Mouse (Mus musculus): ENCODE results near the gene Cdkn2d. TPM values are rescaled to one million over a fixed set of nuclear protein-coding genes. Genes with fewer than 3 reads are reported as not detected.

Cdkn2d gene
- 72.0 and 72.7 TPM in 2 replicates for polyA plus RNA-seq (2016; fragmentation: Nextera tagmentation; extraction: Ambion mirVana)

DNA sequence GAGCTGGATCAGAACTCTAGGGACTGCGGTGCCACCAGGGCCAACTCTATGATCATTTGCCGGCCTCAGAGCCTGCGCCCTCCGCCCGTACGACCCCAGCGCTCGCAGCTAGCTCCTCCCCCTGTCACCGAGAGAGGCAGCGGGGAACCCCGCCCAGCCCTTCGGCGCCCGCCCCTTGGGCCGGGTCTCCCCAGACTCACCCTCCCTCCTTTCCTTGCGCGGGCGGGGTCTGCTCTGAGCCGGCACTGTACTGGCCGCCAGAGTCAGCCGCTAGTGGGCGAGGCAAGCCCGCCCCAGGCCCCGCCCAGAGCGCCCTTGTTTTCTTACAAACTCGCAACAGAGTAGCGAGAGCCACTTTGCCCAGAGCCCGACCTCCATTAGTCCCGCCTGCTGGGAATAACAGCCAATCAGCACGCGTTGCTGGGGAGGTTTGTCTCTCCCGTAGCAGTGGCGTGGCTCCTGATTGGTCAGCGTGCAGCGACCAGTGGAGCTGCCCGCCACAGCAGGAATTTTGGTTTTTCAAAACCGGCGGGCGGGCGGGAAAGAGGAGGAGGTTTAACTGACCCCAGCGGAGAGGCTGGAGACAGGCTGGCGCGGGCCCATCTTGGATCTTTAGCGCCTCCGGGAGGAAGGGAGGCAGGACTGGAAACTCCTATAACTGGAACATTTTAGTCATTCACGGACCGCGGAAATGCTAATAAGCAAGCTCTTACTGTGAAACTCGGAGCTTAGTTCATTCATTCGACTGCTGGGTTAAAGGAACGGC lies at the start of gene Cdkn2d:
Gene Cdkn2d (minus strand): TSS at position 386 of the 766 bp plus-strand sequence.
- Histone ChIP-seq H3K9ac (peak within 1 kb of the TSS; percentile 84), H3K9me3 (replicated peaks) (no peaks in the 10 kb centered on the region), H3K4me2 (replicated peaks) (peak within 1 kb of the TSS; percentile 71), H3K27me3 (no peaks in the 10 kb centered on the region), H3K27ac (peak within 1 kb of the TSS; percentile 89), H3K4me3 (peak within 1 kb of the TSS; percentile 81), H3K4me1 (peaks cover 32% of the 10 kb centered on the region), H3K36me3 (no peaks in the 10 kb centered on the region)
- ATAC-seq (ENCODE audit: low FRiP score), result peak; percentile 96
- WGBS, result under 1% methylated on average over 51 of the region's 51 CpGs

DNA sequence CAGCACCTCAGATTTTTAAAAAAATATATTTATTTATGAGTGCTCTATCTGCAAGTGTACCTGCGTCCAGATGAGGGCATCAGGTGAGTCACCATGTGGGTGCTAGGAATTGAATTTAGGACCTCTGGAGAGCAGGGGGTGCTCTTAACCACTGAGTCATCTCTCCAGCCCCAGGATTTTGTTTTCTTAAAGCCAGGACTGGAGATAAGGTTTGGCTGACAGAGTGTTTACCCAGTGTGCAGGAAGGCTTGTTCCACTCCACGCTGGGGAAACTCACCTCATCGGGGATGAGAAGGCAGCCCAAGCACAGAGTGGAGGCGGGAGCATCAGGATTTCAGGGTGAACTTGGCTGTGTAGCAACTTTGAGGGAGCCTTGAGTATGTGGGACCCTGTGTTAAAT lies 49.2 kb upstream of the Cdkn2d start:
- H3K4me1 ChIP-seq, result peaks cover 7% of the 10 kb centered on the region; the same call in 1 of the 2 replicates
- H3K9ac ChIP-seq, result no peak overlapping the region
- no peak overlapping the region for H3K4me3 ChIP-seq
- 87% methylated on average over 4 of the region's 4 CpGs for WGBS
- H3K9me3 ChIP-seq (replicated peaks), result no peaks in the 10 kb centered on the region
- no peak overlapping the region for H3K27ac ChIP-seq
- no peak overlapping the region for H3K4me2 ChIP-seq (replicated peaks)
- no peak for ATAC-seq (ENCODE audit: low FRiP score)
- H3K36me3 ChIP-seq, result peaks cover 32% of the 10 kb centered on the region
- H3K27me3 ChIP-seq, result no peaks in the 10 kb centered on the region

DNA sequence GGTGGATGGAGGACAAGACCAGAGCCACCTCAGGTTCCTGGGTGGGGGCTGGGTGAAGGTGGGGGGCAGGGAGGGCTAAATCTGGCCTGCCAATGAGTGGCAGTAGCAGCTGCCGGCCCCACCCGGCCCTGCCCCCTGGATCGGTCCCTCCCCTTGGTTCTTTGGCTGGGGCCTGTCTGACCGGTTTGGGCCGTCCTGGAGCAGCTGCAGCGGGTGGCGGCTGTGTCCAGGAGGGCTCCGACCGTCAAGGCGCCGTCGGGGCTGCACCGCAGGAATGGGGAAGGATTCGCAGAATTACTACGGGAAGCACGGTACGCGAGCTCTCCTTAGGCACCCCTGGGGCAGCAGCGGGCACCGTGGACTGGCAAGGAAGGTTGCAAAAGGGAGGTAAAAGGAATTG lies 46.4 kb upstream of the Cdkn2d start:
- H3K4me2 ChIP-seq (replicated peaks), result no peak overlapping the region
- peaks cover 11% of the 10 kb centered on the region for H3K4me1 ChIP-seq
- no peaks in the 10 kb centered on the region for H3K9me3 ChIP-seq (replicated peaks)
- H3K36me3 ChIP-seq, result peaks cover 10% of the 10 kb centered on the region
- 10% methylated on average over 20 of the region's 20 CpGs for WGBS
- H3K27me3 ChIP-seq, result no peaks in the 10 kb centered on the region
- 0 out of 2 replicates have a peak overlapping the region, but pooled peaks have one; percentile 1 for H3K4me3 ChIP-seq
- no peak for ATAC-seq (ENCODE audit: low FRiP score)
- no peak overlapping the region for H3K27ac ChIP-seq
- H3K9ac ChIP-seq, result peak overlapping the region; percentile 32; the same call in 1 of the 2 replicates

DNA sequence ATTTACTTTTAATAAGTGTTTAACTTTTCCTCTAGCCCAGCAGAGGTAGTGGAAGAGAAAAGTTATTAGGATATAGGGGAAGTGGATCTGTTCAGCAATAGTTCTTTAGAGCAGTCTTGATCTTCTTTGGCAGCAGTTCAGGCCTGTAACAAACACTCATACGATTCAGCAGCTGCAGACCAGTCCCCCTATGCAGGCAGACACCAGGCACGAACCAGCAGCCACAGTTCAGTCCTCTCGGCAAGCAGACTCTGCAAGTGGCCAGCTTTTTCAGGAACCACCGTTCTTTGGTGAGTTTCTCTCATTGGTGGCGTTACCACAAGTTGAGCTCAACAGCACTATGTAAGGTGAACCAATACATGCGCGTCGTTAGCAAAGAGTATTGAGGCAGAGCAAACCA lies 45.3 kb upstream of the Cdkn2d start:
- Histone ChIP-seq H3K36me3 (peaks cover 8% of the 10 kb centered on the region), H3K27ac (no peak overlapping the region), H3K4me1 (peaks cover 21% of the 10 kb centered on the region), H3K9me3 (replicated peaks) (no peaks in the 10 kb centered on the region), H3K9ac (no peak overlapping the region), H3K4me3 (no peak overlapping the region), H3K4me2 (replicated peaks) (no peak overlapping the region), H3K27me3 (no peaks in the 10 kb centered on the region)
- WGBS, result 82% methylated on average over 8 of the region's 8 CpGs
- no peak for ATAC-seq (ENCODE audit: low FRiP score)

DNA sequence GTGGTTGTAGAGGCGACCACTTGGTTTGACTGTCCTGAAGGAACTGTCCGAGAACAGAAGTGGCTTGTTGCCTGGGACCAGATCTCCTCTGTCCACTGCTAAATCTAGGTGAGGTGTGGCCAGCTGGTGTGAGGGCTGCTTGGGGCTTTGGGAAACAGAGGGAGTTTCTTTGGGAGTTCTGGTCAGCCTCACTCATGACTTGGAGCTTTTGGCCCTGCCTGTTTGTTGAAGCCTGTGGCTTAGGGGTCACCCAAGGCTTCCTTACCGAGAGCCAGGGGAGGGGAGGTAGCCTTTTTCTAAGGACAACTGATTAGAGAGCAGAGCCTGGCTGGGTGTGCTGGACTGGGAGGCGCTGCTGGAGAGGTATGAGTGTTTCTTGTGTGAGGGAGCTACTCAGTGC lies 44.2 kb upstream of the Cdkn2d start:
- Histone ChIP-seq H3K4me1 (peaks cover 23% of the 10 kb centered on the region), H3K9me3 (replicated peaks) (no peaks in the 10 kb centered on the region), H3K9ac (no peak overlapping the region), H3K4me2 (replicated peaks) (no peak overlapping the region), H3K36me3 (peaks cover 5% of the 10 kb centered on the region), H3K27me3 (no peaks in the 10 kb centered on the region), H3K27ac (no peak overlapping the region), H3K4me3 (no peak overlapping the region)
- no peak for ATAC-seq (ENCODE audit: low FRiP score)
- 84% methylated on average over 4 of the region's 4 CpGs for WGBS

DNA sequence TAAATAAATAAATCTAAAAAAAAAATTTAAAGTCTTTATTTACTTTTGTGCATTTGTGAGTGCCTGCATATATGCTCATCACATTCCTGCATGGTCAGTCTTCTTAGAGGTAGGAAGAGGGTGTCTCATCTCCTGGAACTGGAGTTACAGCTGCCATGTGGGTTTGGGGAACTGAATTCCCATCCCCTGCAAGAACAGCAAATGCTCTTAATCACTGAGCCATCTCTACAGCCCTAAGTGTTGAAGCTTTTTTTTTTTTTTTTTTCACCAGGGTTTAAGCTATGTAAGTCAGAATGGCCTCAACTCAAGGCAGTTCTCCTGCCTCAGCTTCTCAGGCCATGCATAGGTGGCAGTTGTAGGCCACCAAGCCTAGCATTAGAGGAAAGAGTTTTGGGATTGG lies 43.5 kb upstream of the Cdkn2d start:
- H3K4me3 ChIP-seq, result no peak overlapping the region
- no peak for ATAC-seq (ENCODE audit: low FRiP score)

DNA sequence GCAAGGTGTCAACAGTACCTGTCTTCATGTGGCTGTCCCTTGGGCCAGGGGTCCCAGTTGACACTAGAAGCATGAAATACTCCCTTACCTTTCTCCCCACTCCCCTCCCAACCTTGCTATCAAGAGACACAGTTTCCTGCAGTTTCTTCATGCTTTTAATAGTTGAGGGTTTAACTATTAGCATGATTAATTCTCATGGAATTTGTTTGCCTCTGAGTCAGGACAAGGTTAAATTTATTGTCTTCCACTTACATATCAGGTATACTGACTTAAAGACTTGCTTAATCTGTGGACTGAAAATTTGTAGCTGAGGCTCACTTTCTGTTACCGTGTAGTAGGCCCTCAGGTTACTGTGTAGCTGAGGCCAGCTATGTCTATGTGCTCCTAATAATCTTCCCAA lies 42.3 kb upstream of the Cdkn2d start:
- no peak for ATAC-seq (ENCODE audit: low FRiP score)
- no peaks in the 10 kb centered on the region for H3K27me3 ChIP-seq
- H3K36me3 ChIP-seq, result no peaks in the 10 kb centered on the region; the same call in 1 of the 2 replicates
- H3K4me2 ChIP-seq (replicated peaks), result no peak overlapping the region
- no peak overlapping the region for H3K9ac ChIP-seq
- no peak overlapping the region for H3K27ac ChIP-seq
- H3K9me3 ChIP-seq (replicated peaks), result no peaks in the 10 kb centered on the region
- H3K4me1 ChIP-seq, result peaks cover 25% of the 10 kb centered on the region
- WGBS, result 90% methylated on average over 1 of the region's 1 CpGs
- H3K4me3 ChIP-seq, result no peak overlapping the region

More for the DNA sequence above, 43.5 kb upstream of the Cdkn2d start:
- no peaks in the 10 kb centered on the region for H3K27me3 ChIP-seq
- H3K4me1 ChIP-seq, result peaks cover 24% of the 10 kb centered on the region
- peaks cover 2% of the 10 kb centered on the region for H3K36me3 ChIP-seq
- H3K9me3 ChIP-seq (replicated peaks), result no peaks in the 10 kb centered on the region
- no peak overlapping the region for H3K9ac ChIP-seq
- H3K27ac ChIP-seq, result no peak overlapping the region
- H3K4me2 ChIP-seq (replicated peaks), result no peak overlapping the region

DNA sequence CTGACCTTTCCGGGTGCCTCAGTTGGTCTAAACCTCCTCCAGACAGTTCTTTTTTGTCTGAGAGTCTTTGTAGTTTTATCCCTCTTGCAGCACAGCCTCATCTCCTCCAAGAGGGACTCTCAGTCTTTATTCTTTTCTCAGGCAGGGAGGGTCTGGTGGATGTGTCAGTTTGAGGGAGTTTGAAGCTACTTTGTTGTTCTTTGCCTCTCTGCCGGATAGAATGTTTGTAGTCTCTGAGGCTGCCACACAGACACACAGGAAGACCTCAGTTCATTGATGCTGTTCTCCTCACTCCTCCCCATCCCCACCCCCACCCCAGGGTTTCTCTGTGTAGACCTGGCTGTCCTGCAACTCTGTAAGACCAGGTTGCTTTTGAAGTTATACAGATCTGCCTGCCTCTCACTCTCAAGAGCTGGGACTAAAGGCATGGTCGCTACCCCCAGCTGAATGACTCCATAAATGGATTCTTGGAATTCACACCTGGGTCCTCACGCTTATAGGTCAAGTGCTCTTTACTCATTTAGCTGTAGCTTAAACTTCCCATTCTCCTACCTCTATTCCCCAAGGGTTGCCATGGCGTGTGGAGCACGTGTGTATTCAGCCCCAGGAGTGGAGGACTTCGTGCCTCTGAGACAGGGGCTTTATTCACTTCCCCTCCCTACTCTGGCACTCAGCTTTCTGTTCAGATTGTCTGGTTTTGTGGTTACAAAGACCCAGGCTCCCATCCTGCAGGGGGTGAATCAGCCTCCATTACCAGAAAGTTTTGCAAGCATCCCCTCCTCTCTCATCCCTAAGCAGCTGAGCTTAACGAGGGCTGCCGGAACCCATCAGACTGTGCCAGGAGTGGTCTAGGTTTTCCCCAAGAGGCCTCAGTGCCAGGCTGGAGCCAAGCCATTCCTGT lies 41.2 kb upstream of the Cdkn2d start:
- Histone ChIP-seq H3K27me3 (no peaks in the 10 kb centered on the region), H3K36me3 (no peaks in the 10 kb centered on the region), H3K9ac (no peak overlapping the region), H3K4me2 (replicated peaks) (no peak overlapping the region), H3K4me3 (no peak overlapping the region), H3K4me1 (peaks cover 19% of the 10 kb centered on the region), H3K9me3 (replicated peaks) (no peaks in the 10 kb centered on the region), H3K27ac (peak overlapping the region; percentile 8; the same call in 1 of the 2 replicates)
- no peak for ATAC-seq (ENCODE audit: low FRiP score)
- 33% methylated on average over 9 of the region's 9 CpGs for WGBS

DNA sequence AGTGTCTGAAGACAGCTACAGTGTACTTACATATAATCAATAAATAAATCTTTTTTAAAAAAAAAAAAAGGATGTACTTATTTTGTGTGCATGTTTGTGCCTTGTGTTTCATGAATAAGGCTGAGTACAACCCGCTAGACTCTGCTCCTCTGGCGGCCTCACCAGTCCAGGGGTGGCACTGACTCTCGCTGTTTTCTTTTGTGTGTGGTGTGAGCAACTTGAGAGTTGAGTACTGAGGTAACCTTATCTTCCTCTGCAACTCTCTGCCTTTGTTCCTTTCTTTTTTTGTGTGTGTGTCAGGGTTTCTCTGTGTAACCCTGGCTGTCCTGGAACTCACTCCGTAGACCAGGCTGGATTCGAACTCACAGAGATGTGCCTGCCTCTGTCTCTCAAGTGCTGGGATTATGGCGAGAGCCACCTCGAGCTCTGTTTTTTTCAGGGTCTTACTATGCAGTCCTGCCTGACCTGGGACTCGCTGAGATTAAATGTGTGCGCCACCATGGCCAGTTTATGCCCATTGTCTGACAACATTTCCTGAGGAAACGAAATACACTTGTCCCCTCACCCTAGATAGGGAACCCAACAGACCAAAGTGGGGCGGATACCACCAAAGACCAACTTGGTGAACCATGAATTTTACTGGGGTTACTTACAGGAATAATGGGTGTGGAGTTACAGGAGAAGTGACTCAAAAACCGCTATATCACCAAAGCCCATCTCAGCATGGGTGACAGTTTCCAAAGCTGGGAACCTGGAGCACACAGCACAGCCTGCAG lies 40.3 kb upstream of the Cdkn2d start:
- H3K36me3 ChIP-seq, result no peaks in the 10 kb centered on the region
- peaks cover 18% of the 10 kb centered on the region for H3K4me1 ChIP-seq
- H3K4me2 ChIP-seq (replicated peaks), result no peak overlapping the region
- 84% methylated on average over 12 of the region's 12 CpGs for WGBS
- H3K27me3 ChIP-seq, result no peaks in the 10 kb centered on the region
- H3K9ac ChIP-seq, result no peak overlapping the region
- H3K9me3 ChIP-seq (replicated peaks), result no peaks in the 10 kb centered on the region
- H3K4me3 ChIP-seq, result no peak overlapping the region
- no peak overlapping the region for H3K27ac ChIP-seq
- ATAC-seq (ENCODE audit: low FRiP score), result no peak

DNA sequence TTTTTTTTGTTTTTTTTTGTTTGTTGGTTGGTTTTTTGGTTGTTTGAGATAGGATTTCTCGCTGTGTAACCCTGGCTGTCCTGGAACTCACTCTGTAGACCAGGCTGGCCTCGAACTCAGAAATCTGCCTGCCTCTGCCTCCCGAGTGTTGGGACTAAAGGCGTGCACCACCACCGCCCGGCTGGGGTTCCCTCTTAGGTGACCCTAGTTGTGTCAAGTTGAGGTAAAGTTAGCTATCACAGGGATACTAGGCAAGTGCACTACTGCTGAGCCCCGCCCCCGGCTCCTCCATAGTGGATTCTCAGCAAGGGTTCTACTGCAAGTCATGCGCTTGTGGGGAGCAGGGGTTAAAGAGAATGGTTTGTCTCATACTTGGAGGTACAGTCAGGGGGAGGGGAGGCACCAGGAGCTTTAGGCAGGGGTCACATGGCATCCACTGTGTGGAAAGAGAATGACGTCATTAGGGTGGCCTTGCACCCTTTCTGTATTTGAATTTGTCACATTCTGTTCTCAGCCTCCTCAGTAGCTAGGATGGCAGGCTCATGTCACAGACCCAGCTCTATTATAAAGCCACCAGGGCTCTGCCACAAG lies 38.6 kb upstream of the Cdkn2d start:
- Histone ChIP-seq H3K9ac (no peak overlapping the region), H3K36me3 (no peaks in the 10 kb centered on the region; the same call in 1 of the 2 replicates), H3K27ac (no peak overlapping the region), H3K9me3 (replicated peaks) (no peaks in the 10 kb centered on the region), H3K27me3 (no peaks in the 10 kb centered on the region), H3K4me3 (no peak overlapping the region), H3K4me2 (replicated peaks) (no peak overlapping the region), H3K4me1 (peaks cover 18% of the 10 kb centered on the region)
- no peak for ATAC-seq (ENCODE audit: low FRiP score)
- WGBS, result 85% methylated on average over 10 of the region's 10 CpGs

DNA sequence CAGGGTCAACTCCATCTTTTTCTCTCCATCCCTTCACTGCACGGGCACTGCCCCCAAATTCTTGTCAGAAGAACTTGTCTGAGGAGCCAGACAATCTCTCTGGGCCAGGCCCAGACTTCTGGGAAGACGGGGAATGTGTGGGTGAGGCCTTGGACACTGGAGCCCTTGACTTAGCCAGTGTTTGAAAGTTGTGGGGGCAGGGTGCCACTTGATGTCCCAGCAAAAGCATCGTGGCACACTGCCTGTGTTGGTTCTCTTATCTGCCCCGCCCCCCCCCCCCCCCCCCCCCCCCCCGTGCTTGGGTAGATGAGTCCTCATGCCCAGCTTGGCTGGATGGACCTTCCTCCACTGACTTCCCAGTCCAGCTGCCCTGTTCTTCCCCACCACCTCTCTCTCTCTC lies 37.8 kb upstream of the Cdkn2d start:
- H3K27me3 ChIP-seq, result no peaks in the 10 kb centered on the region
- no peak for ATAC-seq (ENCODE audit: low FRiP score)
- no peak overlapping the region for H3K4me2 ChIP-seq (replicated peaks)
- WGBS, result 88% methylated on average over 3 of the region's 5 CpGs
- H3K36me3 ChIP-seq, result no peaks in the 10 kb centered on the region; the same call in 1 of the 2 replicates
- H3K4me1 ChIP-seq, result peaks cover 18% of the 10 kb centered on the region
- H3K9me3 ChIP-seq (replicated peaks), result no peaks in the 10 kb centered on the region
- H3K27ac ChIP-seq, result no peak overlapping the region
- H3K4me3 ChIP-seq, result no peak overlapping the region
- H3K9ac ChIP-seq, result no peak overlapping the region

All from hindbrain, embryonic 12.5 days (tissue).